Mouse (Mus musculus) limb, embryonic 11.5 days (tissue): ENCODE measurements around the gene Nek9. TPM values are rescaled to one million over a fixed set of nuclear protein-coding genes. Genes with fewer than 3 reads are reported as not detected.
"Not testable (repeated sequence)": the region's sequence is repeated elsewhere in the genome, so short reads cannot be mapped to it uniquely, and the experiment has no call there.

Experiments used
- ATAC-seq: fragments of 200-750 bp; cut with Nextera tagmentation; 2 replicates; pipeline ENCODE4 v1.8.0; 2017; ENCODE audit warnings: low read depth; ENCODE audit not compliant: insufficient number of reproducible peaks, low FRiP score, low TSS enrichment
- DNase-seq: peaks from one replicate; pipeline ENCODE4 v3.0.0-alpha.2; 2015; ENCODE audit warnings: low spot score
- H3K27ac ChIP-seq: fragments of 300-500 bp; sonication (generic); replicated peaks from 2 replicates; pipeline ENCODE4 v1.5.1; 2014; ENCODE audit warnings: low read depth, mild to moderate bottlenecking, low read length
- H3K27me3 ChIP-seq: fragments of 300-500 bp; sonication (generic); 2 replicates; pipeline ENCODE4 v1.6.1; 2014; ENCODE audit warnings: mild to moderate bottlenecking, low read length, mixed read lengths; ENCODE audit not compliant: control insufficient read depth, insufficient read depth
- H3K36me3 ChIP-seq: fragments of 300-500 bp; sonication (generic); 2 replicates; pipeline ENCODE4 v1.6.1; 2014; ENCODE audit warnings: mild to moderate bottlenecking, low read length, moderate library complexity, mixed read lengths; ENCODE audit not compliant: control insufficient read depth, insufficient read depth
- H3K4me1 ChIP-seq: fragments of 300-500 bp; sonication (generic); 2 replicates; pipeline ENCODE4 v1.6.1; 2014; ENCODE audit warnings: low read length, mixed read lengths; ENCODE audit not compliant: control insufficient read depth, insufficient read depth
- H3K4me2 ChIP-seq: fragments of 300-500 bp; sonication (generic); 2 replicates; pipeline ENCODE4 v1.6.1; 2014; ENCODE audit warnings: low read depth, mild to moderate bottlenecking, moderate library complexity; ENCODE audit not compliant: severe bottlenecking
- H3K4me3 ChIP-seq: fragments of 300-500 bp; sonication (generic); 2 replicates; pipeline ENCODE4 v1.5.1; 2014; ENCODE audit warnings: low read depth, low read length
- H3K9ac ChIP-seq: fragments of 300-500 bp; sonication (generic); 2 replicates; pipeline ENCODE4 v1.6.1; 2014; ENCODE audit warnings: mild to moderate bottlenecking, low read length
- H3K9me3 ChIP-seq: fragments of 300-500 bp; sonication (generic); 2 replicates; pipeline ENCODE4 v1.6.1; 2016; ENCODE audit warnings: low read length; ENCODE audit not compliant: control insufficient read depth
- WGBS: fragments of 180-500 bp; shearing (Covaris S2); extraction: QIAGEN DNeasy Blood & Tissue Kit; methylation state at CpG from one replicate; pipeline ENCODE4 v1.1.7; 2014; 5-methylcytosine and 5-hydroxymethylcytosine counted together
- polyA plus RNA-seq: library from polyadenylated mRNA; unstranded; fragments of >200 nt; fragmentation: Nextera tagmentation; extraction: Ambion mirVana; gene quantifications from 2 replicates; pipeline ENCODE4 v1.2.1, GENCODE M21; 2014

Nek9 gene
- polyA plus RNA-seq, 1 experiment from 2014 or later = 18.7 TPM

GRCm38 (mm10) chr12:85281756-85282155 is 57.4 kb downstream of the Nek9 start:
- not testable (repeated sequence) for H3K4me3 ChIP-seq, H3K9me3 ChIP-seq, H3K9ac ChIP-seq, DNase-seq, H3K27me3 ChIP-seq, H3K4me2 ChIP-seq, H3K27ac ChIP-seq, H3K36me3 ChIP-seq, H3K4me1 ChIP-seq, ATAC-seq
- 97% methylated on average over 1 of the region's 4 CpGs for WGBS

- H3K36me3 ChIP-seq = no peaks in the 10 kb centered on the region
- H3K27ac ChIP-seq = no peak overlapping the region
- DNase-seq (no peak), ATAC-seq (0 out of 2 replicates have a peak, but pooled peaks have one; percentile 2)
- 73% methylated on average over 12 of the region's 12 CpGs for WGBS
- peaks cover 3% of the 10 kb centered on the region; the same call in 1 of the 2 replicates for H3K4me1 ChIP-seq
- H3K9me3 ChIP-seq = no peaks in the 10 kb centered on the region
- no peaks in the 10 kb centered on the region for H3K27me3 ChIP-seq
- H3K9ac ChIP-seq = no peak overlapping the region
- peak overlapping the region; percentile 87 for H3K4me2 ChIP-seq
- H3K4me3 ChIP-seq = no peak overlapping the region
Measured at GRCm38 (mm10) chr12:85280845-85281651, 58.1 kb downstream of the Nek9 start.

- Histone ChIP-seq H3K27ac (no peak overlapping the region), H3K9me3 (no peaks in the 10 kb centered on the region), H3K4me2 (peak overlapping the region; percentile 87), H3K4me3 (peak overlapping the region; percentile 72), H3K36me3 (no peaks in the 10 kb centered on the region), H3K9ac (peak overlapping the region; percentile 88), H3K27me3 (no peaks in the 10 kb centered on the region), H3K4me1 (peaks cover 3% of the 10 kb centered on the region; the same call in 1 of the 2 replicates)
- DNase-seq (peak; percentile 98), ATAC-seq (peak; percentile 93)
- under 1% methylated on average over 31 of the region's 31 CpGs for WGBS
Measured at GRCm38 (mm10) chr12:85280105-85280844, 58.9 kb downstream of the Nek9 start.

GRCm38 (mm10) chr12:85279396-85280080 is 59.6 kb downstream of the Nek9 start:
- DNase-seq (no peak), ATAC-seq (0 out of 2 replicates have a peak, but pooled peaks have one; percentile 7)
- Histone ChIP-seq H3K4me3 (peak overlapping the region; percentile 72), H3K9ac (peak overlapping the region; percentile 88), H3K4me2 (peak overlapping the region; percentile 87), H3K27me3 (no peaks in the 10 kb centered on the region), H3K36me3 (no peaks in the 10 kb centered on the region), H3K4me1 (peaks cover 3% of the 10 kb centered on the region; the same call in 1 of the 2 replicates), H3K27ac (no peak overlapping the region), H3K9me3 (no peaks in the 10 kb centered on the region)
- 8% methylated on average over 10 of the region's 10 CpGs for WGBS

- H3K9me3 ChIP-seq = no peaks in the 10 kb centered on the region
- H3K4me2 ChIP-seq = no peak overlapping the region
- H3K27ac ChIP-seq = no peak overlapping the region
- no peaks in the 10 kb centered on the region for H3K36me3 ChIP-seq
- peaks cover 3% of the 10 kb centered on the region; the same call in 1 of the 2 replicates for H3K4me1 ChIP-seq
- no peaks in the 10 kb centered on the region for H3K27me3 ChIP-seq
- no peak overlapping the region for H3K4me3 ChIP-seq
- WGBS = 96% methylated on average over 10 of the region's 10 CpGs
- H3K9ac ChIP-seq = no peak overlapping the region
- DNase-seq = no peak
- ATAC-seq = no peak
Measured at GRCm38 (mm10) chr12:85278919-85279318, 60.2 kb downstream of the Nek9 start.

GRCm38 (mm10) chr12:85276273-85276672 is 62.9 kb downstream of the Nek9 start:
- H3K4me3 ChIP-seq = no peak overlapping the region
- H3K27ac ChIP-seq = no peak overlapping the region
- no peak for ATAC-seq
- no peaks in the 10 kb centered on the region for H3K27me3 ChIP-seq
- H3K4me2 ChIP-seq = no peak overlapping the region
- H3K9me3 ChIP-seq = no peaks in the 10 kb centered on the region
- no peak overlapping the region for H3K9ac ChIP-seq
- peaks cover 3% of the 10 kb centered on the region; the same call in 1 of the 2 replicates for H3K4me1 ChIP-seq
- WGBS = 77% methylated on average over 5 of the region's 5 CpGs
- no peak for DNase-seq
- H3K36me3 ChIP-seq = no peaks in the 10 kb centered on the region

- Histone ChIP-seq H3K27ac (0 out of 2 replicates have a peak overlapping the region, but pooled peaks have one; percentile 26), H3K4me1 (0 out of 2 replicates have a peak, but pooled peaks cover 4% of the 10 kb centered on the region), H3K9me3 (no peaks in the 10 kb centered on the region), H3K4me2 (no peak overlapping the region), H3K9ac (no peak overlapping the region), H3K36me3 (no peaks in the 10 kb centered on the region), H3K27me3 (no peaks in the 10 kb centered on the region), H3K4me3 (no peak overlapping the region)
- ATAC-seq (no peak), DNase-seq (no peak)
- WGBS = 78% methylated on average over 10 of the region's 10 CpGs
Measured at GRCm38 (mm10) chr12:85273508-85273907, 65.7 kb downstream of the Nek9 start.

GRCm38 (mm10) chr12:85271843-85272206 is 67.3 kb downstream of the Nek9 start:
- H3K27ac ChIP-seq = no peak overlapping the region
- ATAC-seq = no peak
- no peaks in the 10 kb centered on the region for H3K36me3 ChIP-seq
- DNase-seq = no peak
- WGBS = 82% methylated on average over 4 of the region's 4 CpGs
- H3K4me1 ChIP-seq = 0 out of 2 replicates have a peak, but pooled peaks cover 4% of the 10 kb centered on the region
- H3K9ac ChIP-seq = no peak overlapping the region
- no peak overlapping the region for H3K4me2 ChIP-seq
- H3K4me3 ChIP-seq = no peak overlapping the region
- no peaks in the 10 kb centered on the region for H3K9me3 ChIP-seq
- no peaks in the 10 kb centered on the region for H3K27me3 ChIP-seq
